Mouse (Mus musculus): Measurements from ENCODE around the gene Pld4.

Gene Pld4

GRCm38 (mm10) chr12:112766586-112766985, 6.1 kb downstream of the Pld4 start:
- no peak for DNase-seq (ENCODE audit: low read depth in 2 of 2, low spot score in 2 of 2)

GRCm38 (mm10) chr12:112767036-112767890, 6.8 kb downstream of the Pld4 start:
- DNase-seq (ENCODE audit: low read depth in 2 of 2, low spot score in 2 of 2), result no peak

- DNase-seq (ENCODE audit: low read depth in 2 of 2, low spot score in 2 of 2), result no peak
Observed at GRCm38 (mm10) chr12:112768166-112768565, 7.7 kb downstream of the Pld4 start.

DNA sequence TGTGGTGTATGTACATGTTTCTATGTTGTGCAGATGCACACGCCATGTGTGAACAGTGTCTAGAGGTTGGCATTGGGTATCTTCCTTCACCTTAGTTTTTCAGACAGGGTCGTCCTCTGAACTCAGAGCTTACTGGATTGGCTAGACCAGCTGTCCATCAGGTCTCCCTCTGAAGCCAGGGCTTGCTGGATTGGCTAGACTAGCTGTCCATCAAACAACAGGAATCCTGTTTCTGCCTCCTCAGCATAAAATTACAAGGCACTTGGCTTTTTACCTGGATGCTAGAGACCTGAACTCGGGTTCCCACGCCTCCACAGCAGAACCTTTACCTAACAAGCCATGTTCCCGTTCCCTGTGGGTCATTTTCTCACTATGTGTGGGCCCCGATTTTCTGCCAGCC, 8.6 kb downstream of the Pld4 start:
- DNase-seq (ENCODE audit: low read depth in 2 of 2, low spot score in 2 of 2), result no peak

DNA sequence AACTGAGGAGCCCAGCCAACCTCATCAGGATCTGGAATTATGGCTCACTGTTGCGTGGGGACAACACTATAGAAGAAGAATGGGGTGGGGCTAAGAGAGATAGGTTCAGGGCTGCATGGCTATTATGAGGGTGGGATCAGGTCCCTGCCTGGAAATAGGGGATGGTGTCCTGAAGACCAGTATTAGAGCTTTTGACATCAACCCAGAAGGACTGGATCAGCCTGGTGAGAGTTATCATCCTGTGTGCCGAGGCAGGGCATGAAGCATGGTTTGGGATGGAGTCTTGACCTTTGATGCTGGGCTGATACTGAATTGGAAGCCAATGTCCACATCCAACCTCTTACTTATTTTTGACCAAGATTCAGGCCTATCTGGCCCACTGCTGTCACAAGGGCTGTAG, 9.3 kb downstream of the Pld4 start:
- no peak for DNase-seq (ENCODE audit: low read depth in 2 of 2, low spot score in 2 of 2)

DNA sequence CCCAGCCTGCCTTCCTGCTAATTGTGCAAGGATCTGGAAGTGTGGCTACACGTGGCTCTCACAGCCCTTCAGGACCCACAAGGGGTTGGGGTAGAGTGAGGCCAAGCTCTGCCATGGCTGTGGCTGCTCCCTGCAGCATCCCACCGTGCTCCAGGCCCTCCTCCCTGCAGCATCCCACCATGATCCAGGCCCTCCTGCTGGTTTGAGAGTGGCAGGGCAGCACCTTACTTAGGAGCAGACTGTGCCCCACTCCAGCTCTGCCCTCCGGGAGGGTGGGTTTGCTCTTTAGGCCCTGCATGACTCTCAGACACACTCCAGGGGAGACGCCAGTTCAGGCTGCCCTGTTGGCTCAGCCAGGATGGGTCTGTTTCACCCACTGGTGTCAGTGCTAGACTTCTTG, 9.9 kb downstream of the Pld4 start:
- DNase-seq (ENCODE audit: low read depth in 2 of 2, low spot score in 2 of 2), result no peak

DNA sequence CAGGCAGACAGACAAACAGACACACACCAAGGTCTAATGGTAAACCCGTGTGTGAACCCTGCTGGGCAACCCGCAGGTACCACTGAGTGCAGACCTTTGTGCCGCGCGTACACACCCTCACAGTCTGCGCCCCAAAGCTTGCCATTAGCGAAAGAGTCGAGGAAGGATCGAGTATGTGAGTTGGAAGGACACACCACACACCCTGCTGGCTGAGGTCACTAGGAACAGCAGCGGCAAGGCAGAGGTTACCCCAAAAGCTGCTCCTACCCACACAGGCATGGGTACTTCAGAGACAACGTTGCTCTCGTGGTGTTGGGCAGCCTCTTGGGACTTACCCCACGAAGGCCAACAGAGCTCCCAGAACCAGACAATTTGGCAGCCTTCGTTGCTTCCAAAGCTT, 11.9 kb downstream of the Pld4 start:
- no peak for DNase-seq (ENCODE audit: low read depth in 2 of 2, low spot score in 2 of 2)

GRCm38 (mm10) chr12:112773366-112773765, 12.9 kb downstream of the Pld4 start:
- DNase-seq (ENCODE audit: low read depth in 2 of 2, low spot score in 2 of 2), result no peak

- no peak for DNase-seq (ENCODE audit: low read depth in 2 of 2, low spot score in 2 of 2)
Observed at GRCm38 (mm10) chr12:112774026-112774425, 13.6 kb downstream of the Pld4 start.

GRCm38 (mm10) chr12:112774481-112774880, 14.0 kb downstream of the Pld4 start:
- no peak for DNase-seq (ENCODE audit: low read depth in 2 of 2, low spot score in 2 of 2)

DNA sequence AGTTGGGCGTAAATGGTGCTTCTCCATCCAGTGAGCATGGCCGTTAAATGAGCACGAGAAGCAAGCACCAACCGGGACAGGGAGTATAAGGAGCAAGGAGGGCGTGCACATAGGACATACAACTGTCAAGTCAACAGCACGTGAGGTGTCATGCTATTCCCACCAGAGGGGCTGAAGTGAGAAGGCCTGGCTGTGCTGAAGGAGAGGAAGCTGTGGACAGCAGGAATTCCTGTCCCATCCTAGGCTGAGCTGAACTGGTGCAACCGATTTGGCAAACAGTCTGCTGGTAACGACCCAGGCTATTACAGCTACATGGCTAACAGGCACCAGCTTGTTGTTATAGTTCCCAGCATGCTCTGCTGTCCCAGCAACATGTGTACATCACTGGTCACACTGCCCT, 30.6 kb downstream of the Pld4 start:
- DNase-seq (ENCODE audit: low read depth in 2 of 2, low spot score in 2 of 2), result no peak

- DNase-seq (ENCODE audit: low read depth in 2 of 2, low spot score in 2 of 2), result no peak
Observed at GRCm38 (mm10) chr12:112793601-112794355, 33.3 kb downstream of the Pld4 start.

DNA sequence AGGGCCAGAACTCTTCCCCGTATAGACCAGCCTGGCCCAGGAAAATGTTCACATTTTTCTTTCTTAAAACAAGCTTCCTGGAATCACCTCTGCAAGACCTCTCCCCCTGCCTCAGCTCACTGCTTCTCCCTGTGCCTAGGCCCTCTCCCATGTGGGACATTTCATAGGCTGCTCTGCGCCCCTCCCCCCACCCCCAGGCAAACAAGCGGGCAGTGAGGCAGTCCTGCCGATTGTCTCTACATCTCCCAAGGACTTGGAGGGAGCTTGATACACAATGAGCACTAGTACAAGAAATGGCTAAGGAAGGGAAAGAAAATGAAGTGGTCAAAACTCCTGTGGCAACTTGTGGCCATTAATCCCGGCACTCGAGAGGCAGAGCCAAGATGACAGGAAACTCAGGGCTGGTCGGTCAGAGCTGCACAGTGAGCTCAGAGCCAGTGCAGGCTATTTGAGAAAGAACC, 33.9 kb downstream of the Pld4 start:
- no peak for DNase-seq (ENCODE audit: low read depth in 2 of 2, low spot score in 2 of 2)

- DNase-seq (ENCODE audit: low read depth in 2 of 2, low spot score in 2 of 2), result no peak
Observed at GRCm38 (mm10) chr12:112794998-112795397, 34.5 kb downstream of the Pld4 start.

DNA sequence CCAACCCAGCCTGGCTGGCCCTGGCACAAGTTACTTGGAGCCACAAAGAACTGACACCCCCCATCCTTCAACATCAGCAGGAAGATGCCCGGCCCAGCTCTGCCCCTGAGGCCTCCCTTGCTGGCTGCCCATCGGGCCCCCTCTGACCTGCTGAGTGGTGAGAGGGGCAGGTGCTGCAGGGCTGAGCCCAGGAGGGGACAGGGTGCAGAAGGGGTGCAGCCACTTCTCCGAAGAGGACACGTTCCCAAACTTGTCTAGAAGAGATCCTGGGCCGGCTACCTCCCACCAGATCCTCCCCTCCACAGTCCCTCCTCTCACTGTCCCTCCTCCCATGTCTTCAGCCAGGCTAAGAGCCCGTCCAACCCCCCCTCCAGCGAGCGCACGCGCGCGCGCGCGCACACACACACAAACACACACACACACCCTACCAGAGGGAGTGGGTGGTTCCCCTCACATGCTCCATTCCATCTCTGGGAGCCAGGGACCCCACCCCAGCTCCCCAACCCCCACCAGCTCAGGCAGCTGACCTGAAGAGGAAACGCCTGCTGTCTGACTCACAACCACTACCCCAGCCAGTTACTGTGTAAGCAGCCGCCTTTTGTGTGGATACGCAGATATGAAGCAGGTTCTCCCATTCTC, 35.1 kb downstream of the Pld4 start:
- no peak for DNase-seq (ENCODE audit: low read depth in 2 of 2, low spot score in 2 of 2)

DNA sequence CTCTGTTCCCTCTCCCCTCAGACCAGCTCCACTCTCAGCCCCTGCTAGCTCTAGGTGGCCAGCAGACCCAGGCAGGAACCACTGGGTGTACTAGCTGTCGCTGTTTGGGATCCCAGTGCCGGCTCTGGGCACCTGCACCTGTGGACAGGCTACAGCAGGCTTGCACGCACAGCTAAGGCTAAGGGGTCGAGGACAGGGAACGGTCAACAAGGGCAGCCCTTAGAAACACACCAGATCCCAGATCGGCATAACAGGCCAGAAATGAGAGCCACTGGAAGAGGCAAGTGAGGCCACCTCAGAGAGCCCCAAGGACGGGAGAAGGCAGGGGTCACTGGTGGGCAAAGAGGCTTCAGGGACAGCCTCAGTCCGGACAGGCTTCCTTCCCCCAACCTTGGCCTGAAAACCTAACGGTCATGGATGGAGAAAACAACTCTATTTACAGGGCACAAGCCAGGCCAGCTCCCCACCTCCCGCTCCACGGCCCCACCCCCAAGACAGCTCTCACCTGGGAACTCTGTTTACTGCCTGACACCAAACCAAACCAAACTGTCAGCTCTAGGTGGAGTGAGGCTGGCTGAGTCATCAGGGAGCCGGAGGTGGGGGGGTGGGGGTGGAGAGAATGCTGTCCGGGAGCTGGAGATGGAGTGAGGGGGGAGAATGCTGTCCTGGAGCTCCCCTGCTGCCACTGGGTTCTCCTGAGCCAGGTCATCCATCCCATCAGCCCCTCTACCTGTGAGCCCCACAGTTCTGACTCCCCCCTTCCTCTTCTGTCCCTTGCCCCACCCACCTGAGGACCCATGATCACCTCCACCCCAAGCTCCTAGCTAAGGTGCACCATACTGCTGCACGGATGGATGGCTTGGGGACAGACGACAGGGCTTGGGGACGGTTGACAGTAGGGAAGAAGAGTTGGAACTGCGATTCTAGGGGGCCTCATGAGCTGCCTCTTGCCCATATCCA, 36.4 kb downstream of the Pld4 start:
- no peak for DNase-seq (ENCODE audit: low read depth in 2 of 2, low spot score in 2 of 2)

DNA sequence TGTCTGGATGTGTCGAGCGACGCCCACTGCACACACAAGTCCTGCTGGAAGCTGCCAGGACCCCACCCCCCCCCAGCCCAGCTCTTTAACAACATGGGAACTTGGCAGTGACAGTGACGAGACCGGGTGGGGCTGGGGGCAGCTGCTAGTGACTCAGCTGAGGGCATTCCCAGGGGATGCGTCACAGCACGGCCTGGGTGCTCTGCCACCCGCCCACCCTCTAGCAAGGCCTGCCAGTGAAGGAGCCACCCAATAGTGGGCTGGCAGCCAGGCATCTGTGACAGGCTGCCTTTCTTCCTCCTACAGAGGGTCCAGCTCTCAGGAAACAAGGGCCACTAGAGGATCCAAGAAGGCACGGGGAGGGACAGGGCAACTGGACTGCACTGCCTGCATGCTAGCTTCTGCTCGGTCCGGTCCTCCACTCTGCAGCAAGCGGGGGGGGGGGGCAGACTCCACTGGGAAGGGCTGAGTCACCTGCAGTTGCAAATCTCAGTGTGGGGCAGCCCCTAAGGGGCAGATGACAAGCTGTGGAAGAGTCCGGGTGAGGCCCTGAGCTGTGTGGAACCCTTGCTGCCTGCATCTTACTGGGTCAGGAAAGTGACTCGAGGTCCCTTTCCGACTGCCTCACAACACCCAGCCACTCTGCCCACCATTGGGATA, 37.3 kb downstream of the Pld4 start:
- DNase-seq (ENCODE audit: low read depth in 2 of 2, low spot score in 2 of 2), result no peak

- DNase-seq (ENCODE audit: low read depth in 2 of 2, low spot score in 2 of 2), result no peak
Observed at GRCm38 (mm10) chr12:112798332-112798681, 37.9 kb downstream of the Pld4 start.

- no peak for DNase-seq (ENCODE audit: low read depth in 2 of 2, low spot score in 2 of 2)
Observed at GRCm38 (mm10) chr12:112798716-112799115, 38.3 kb downstream of the Pld4 start.

DNA sequence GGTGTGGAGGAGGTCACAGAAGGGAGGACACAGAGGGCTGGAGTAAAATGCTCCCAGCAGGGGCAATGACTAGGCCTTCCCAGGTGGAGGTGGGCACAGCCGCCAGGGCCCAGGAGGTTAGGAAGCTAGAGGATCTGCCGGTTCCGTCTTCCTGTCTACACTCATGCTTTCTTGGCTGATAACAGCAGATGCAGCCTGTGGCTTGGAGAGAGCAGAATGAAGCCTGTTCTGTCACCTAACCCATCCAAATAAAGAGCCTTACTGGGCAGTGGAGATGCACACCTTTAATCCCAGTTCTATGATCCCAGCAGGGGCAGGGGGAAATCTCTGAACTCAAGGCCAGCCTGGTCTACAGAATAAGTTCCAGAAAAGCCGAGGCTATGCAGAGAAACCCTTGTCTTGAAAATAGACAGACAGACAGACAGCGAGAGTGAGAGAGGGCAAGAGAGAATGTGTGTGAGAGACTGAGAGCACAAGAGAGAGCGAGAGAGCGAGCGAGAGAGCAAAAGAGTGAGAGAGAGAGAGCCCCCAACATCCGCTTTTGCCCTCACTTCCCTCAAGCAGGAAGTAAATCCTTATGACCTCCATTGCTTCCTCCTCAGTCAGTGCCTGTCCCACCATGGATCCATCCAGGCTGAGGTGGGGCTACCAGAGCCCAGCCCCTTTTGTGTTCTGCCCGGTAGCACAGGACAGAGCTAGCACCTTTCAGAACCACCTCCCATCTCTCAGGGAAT, 38.9 kb downstream of the Pld4 start:
- DNase-seq (ENCODE audit: low read depth in 2 of 2, low spot score in 2 of 2), result no peak

All from CD8-positive naive resting alpha-beta T cell, adult 2 months (primary cell).